Mouse (Mus musculus) MEL (cell line): ENCODE results near the gene Thrap3.

Experiments used
- CTCF ChIP-seq, 3 experiments: IDR thresholded peaks in 2 of 3; conservative IDR thresholded peaks in 1 of 3; 2 replicates each; pipeline ENCODE4 v1.5.1; 2011 to 2012; ENCODE audit warnings: low read length in 3 of 3, low read depth in 2 of 3, mild to moderate bottlenecking in 2 of 3, improper control_type of control experiment in 1 of 3, inconsistent platforms in 1 of 3, mixed read lengths in 1 of 3, moderate library complexity in 1 of 3; ENCODE audit not compliant: control insufficient read depth in 1 of 3, insufficient read depth in 1 of 3, poor library complexity in 1 of 3, severe bottlenecking in 1 of 3
- ELF1 ChIP-seq: IDR thresholded peaks from 2 replicates; pipeline ENCODE4 v1.6.1; 2014; ENCODE audit warnings: low read depth, mild to moderate bottlenecking, inconsistent platforms, low read length, improper control_type of control experiment, moderate library complexity
- ETS1 ChIP-seq: IDR thresholded peaks from 2 replicates; pipeline ENCODE4 v1.6.1; 2012; ENCODE audit warnings: low read depth, mild to moderate bottlenecking, inconsistent platforms, low read length, improper control_type of control experiment, moderate library complexity
- MAFK ChIP-seq: IDR thresholded peaks from 2 replicates; pipeline ENCODE4 v1.6.1; 2011; ENCODE audit warnings: low read depth, mild to moderate bottlenecking, low read length, improper control_type of control experiment, borderline replicate concordance
- MYC ChIP-seq: IDR thresholded peaks from 2 replicates; pipeline ENCODE4 v1.6.1; 2011; ENCODE audit warnings: low read depth, mild to moderate bottlenecking, low read length, improper control_type of control experiment, moderate library complexity

GRCm38 (mm10) chr4:126131290-126132121 lies 71.1 kb downstream of the Thrap3 start:
- no peak for TF ChIP-seq MAFK
- no peak for TF ChIP-seq ETS1
- TF ChIP-seq CTCF (IDR thresholded peaks at IDR 0.05 in 2 of 3, conservative IDR thresholded peaks at IDR 0.05 in 1 of 3; ENCODE audit: control insufficient read depth in 1 of 3, insufficient read depth in 1 of 3, low read depth in 2 of 3, low read length in 3 of 3, poor library complexity in 1 of 3, severe bottlenecking in 1 of 3): no peak
- no peak for TF ChIP-seq ELF1
- TF ChIP-seq MYC: no peak
